ENCODE assay signal across 19 mouse cellular contexts in the genomic region with DNA sequence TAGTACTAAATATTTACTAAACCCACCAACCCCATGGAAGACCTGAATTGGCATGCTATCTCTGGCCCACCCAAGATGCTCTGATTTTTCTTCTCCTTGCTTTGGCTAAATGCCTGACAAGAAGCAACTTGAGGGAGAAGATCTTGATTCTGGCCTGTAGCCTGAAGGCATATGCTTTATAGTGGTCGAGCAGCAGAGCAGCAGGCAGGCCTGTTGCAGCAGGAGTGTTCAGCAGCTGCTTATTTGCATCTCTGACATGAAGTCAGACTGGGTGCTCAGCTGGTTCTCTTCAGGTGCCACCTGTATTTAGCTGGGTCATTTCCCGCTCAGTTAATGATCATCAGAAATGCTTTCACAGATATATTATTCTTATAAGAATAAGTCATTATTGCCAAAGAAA. TPM values are rescaled to one million over a fixed set of nuclear protein-coding genes. Genes with fewer than 3 reads are reported as not detected.
DNase-seq lines count a peak whose midpoint lies in the region; ATAC-seq lines count a peak whose summit lies in the region.
"Had no signal": no experiment of that assay in that cellular context is flagged by ENCODE, and none has a peak within 500 bp of the region (broad histone marks: within the 10 kb centered on the region; RNA-seq: fewer than 3 reads in every experiment).

No protein-coding gene starts in this region.

- no peaks in the 10 kb centered on the region for H3K36me3 ChIP-seq in hindbrain, embryonic 16.5 days (ENCODE audit: control insufficient read depth, insufficient read depth, low read length)
- H3K36me3 ChIP-seq in hindbrain, embryonic 11.5 days (ENCODE audit: control insufficient read depth, insufficient read depth, low read length) = no peaks in the 10 kb centered on the region
- no peaks in the 10 kb centered on the region for H3K36me3 ChIP-seq in midbrain, embryonic 14.5 days (ENCODE audit: control insufficient read depth, insufficient read depth, low read length)
- H3K36me3 ChIP-seq in midbrain, embryonic 16.5 days (ENCODE audit: control insufficient read depth, insufficient read depth, low read length) = no peaks in the 10 kb centered on the region
- H3K36me3 ChIP-seq in embryonic facial prominence, embryonic 11.5 days (replicated peaks; ENCODE audit: control insufficient read depth, insufficient read depth, low read depth, low read length) = no peaks in the 10 kb centered on the region
- H3K36me3 ChIP-seq: heart, embryonic 10.5 days; limb, embryonic 15.5 days had no signal

- H3K9me3 ChIP-seq in hindbrain, embryonic 16.5 days (ENCODE audit: control insufficient read depth, low read length) = no peaks in the 10 kb centered on the region
- no peaks in the 10 kb centered on the region for H3K9me3 ChIP-seq in hindbrain, embryonic 11.5 days (ENCODE audit: control insufficient read depth, low read length)
- no peaks in the 10 kb centered on the region for H3K9me3 ChIP-seq in midbrain, embryonic 14.5 days (ENCODE audit: control insufficient read depth, low read length)
- no peaks in the 10 kb centered on the region for H3K9me3 ChIP-seq in midbrain, embryonic 16.5 days (replicated peaks; ENCODE audit: control insufficient read depth, low read length, poor library complexity, severe bottlenecking)
- H3K9me3 ChIP-seq in embryonic facial prominence, embryonic 11.5 days (replicated peaks; ENCODE audit: control insufficient read depth, low read length) = no peaks in the 10 kb centered on the region
- H3K9me3 ChIP-seq: heart, embryonic 10.5 days; limb, embryonic 15.5 days had no signal

- WGBS in hindbrain, embryonic 16.5 days = 34% methylated on average over 2 of the region's 2 CpGs
- WGBS in hindbrain, embryonic 11.5 days = 51% methylated on average over 2 of the region's 2 CpGs
- 53% methylated on average over 2 of the region's 2 CpGs for WGBS in midbrain, embryonic 14.5 days
- 54% methylated on average over 2 of the region's 2 CpGs for WGBS in midbrain, embryonic 16.5 days
- WGBS in embryonic facial prominence, embryonic 11.5 days = 40% methylated on average over 2 of the region's 2 CpGs

- no peak overlapping the region for H3K27ac ChIP-seq in hindbrain, embryonic 16.5 days (ENCODE audit: low read depth, low read length)
- H3K27ac ChIP-seq in hindbrain, embryonic 11.5 days (ENCODE audit: low read depth, low read length) = no peak overlapping the region
- H3K27ac ChIP-seq in midbrain, embryonic 14.5 days (replicated peaks; ENCODE audit: low read depth, low read length) = no peak overlapping the region
- no peak overlapping the region for H3K27ac ChIP-seq in midbrain, embryonic 16.5 days (ENCODE audit: low read length)
- H3K27ac ChIP-seq in embryonic facial prominence, embryonic 11.5 days (replicated peaks; ENCODE audit: low read depth, low read length) = no peak overlapping the region
- H3K27ac ChIP-seq: heart, embryonic 10.5 days; limb, embryonic 15.5 days had no signal

- no peak overlapping the region for H3K4me2 ChIP-seq in hindbrain, embryonic 16.5 days (ENCODE audit: low read length)
- H3K4me2 ChIP-seq in hindbrain, embryonic 11.5 days (replicated peaks; ENCODE audit: low read depth, low read length) = no peak overlapping the region
- no peak overlapping the region for H3K4me2 ChIP-seq in midbrain, embryonic 14.5 days (ENCODE audit: low read length)
- no peak overlapping the region for H3K4me2 ChIP-seq in midbrain, embryonic 16.5 days (ENCODE audit: low read length)
- no peak overlapping the region for H3K4me2 ChIP-seq in embryonic facial prominence, embryonic 11.5 days (ENCODE audit: low read depth, low read length)
- H3K4me2 ChIP-seq: limb, embryonic 15.5 days had no signal

- H3K4me1 ChIP-seq in hindbrain, embryonic 16.5 days (ENCODE audit: control insufficient read depth, insufficient read depth, low read depth, low read length) = no peaks in the 10 kb centered on the region
- no peaks in the 10 kb centered on the region for H3K4me1 ChIP-seq in hindbrain, embryonic 11.5 days (replicated peaks; ENCODE audit: control insufficient read depth, insufficient read depth, low read length)
- no peaks in the 10 kb centered on the region for H3K4me1 ChIP-seq in midbrain, embryonic 14.5 days (ENCODE audit: control insufficient read depth, insufficient read depth, low read length)
- H3K4me1 ChIP-seq in midbrain, embryonic 16.5 days (ENCODE audit: control insufficient read depth, insufficient read depth, low read length) = no peaks in the 10 kb centered on the region
- no peaks in the 10 kb centered on the region for H3K4me1 ChIP-seq in embryonic facial prominence, embryonic 11.5 days (ENCODE audit: control insufficient read depth, insufficient read depth, low read length)
- H3K4me1 ChIP-seq: heart, embryonic 10.5 days; limb, embryonic 15.5 days; megakaryocyte, embryonic 14.5 days had no signal

- peak; percentile 72 for ATAC-seq in hindbrain, embryonic 16.5 days
- no peak for ATAC-seq in hindbrain, embryonic 11.5 days (ENCODE audit: low FRiP score)
- ATAC-seq in midbrain, embryonic 14.5 days (ENCODE audit: low FRiP score, low TSS enrichment) = no peak
- no peak for ATAC-seq in midbrain, embryonic 16.5 days
- ATAC-seq in embryonic facial prominence, embryonic 11.5 days (replicated peaks; ENCODE audit: insufficient number of reproducible peaks, low FRiP score, low TSS enrichment, low read depth) = no peak
- ATAC-seq: inflammation-experienced regulatory T-cells, adult 6 months; liver, postnatal 0 days; Patski had no signal

- H3K9ac ChIP-seq in hindbrain, embryonic 16.5 days (ENCODE audit: low read depth, low read length) = no peak overlapping the region
- no peak overlapping the region for H3K9ac ChIP-seq in hindbrain, embryonic 11.5 days (ENCODE audit: low read depth, low read length)
- no peak overlapping the region for H3K9ac ChIP-seq in midbrain, embryonic 14.5 days (replicated peaks; ENCODE audit: low read length)
- no peak overlapping the region for H3K9ac ChIP-seq in midbrain, embryonic 16.5 days (ENCODE audit: low read depth, low read length)
- no peak overlapping the region for H3K9ac ChIP-seq in embryonic facial prominence, embryonic 11.5 days (replicated peaks; ENCODE audit: low read length)
- H3K9ac ChIP-seq: limb, embryonic 15.5 days; liver, postnatal 0 days had no signal

- DNase-seq in hindbrain, embryonic 11.5 days (ENCODE audit: low spot score) = no peak
- peak; percentile 3 for DNase-seq in midbrain, embryonic 14.5 days
- DNase-seq in embryonic facial prominence, embryonic 11.5 days (ENCODE audit: low spot score) = peak; percentile 12
- peak; percentile 7 for DNase-seq in mesoderm, embryonic 11.5 days (ENCODE audit: low read depth, low spot score)
- DNase-seq in thymus, postnatal 10 days (ENCODE audit: low spot score in 2 of 2) = no peak
- DNase-seq: adrenal gland, postnatal 25 days; cerebellum, adult 9-10 months; heart, postnatal 14 days; kidney, adult 9 months; liver, postnatal 0 days; thymus, adult 18-20 months had no signal

- no peaks in the 10 kb centered on the region for H3K27me3 ChIP-seq in hindbrain, embryonic 16.5 days (replicated peaks; ENCODE audit: control insufficient read depth, insufficient read depth, low read length)
- no peaks in the 10 kb centered on the region for H3K27me3 ChIP-seq in hindbrain, embryonic 11.5 days (ENCODE audit: control insufficient read depth, insufficient read depth, low read length)
- H3K27me3 ChIP-seq in midbrain, embryonic 14.5 days (ENCODE audit: control insufficient read depth, insufficient read depth, low read length) = no peaks in the 10 kb centered on the region
- H3K27me3 ChIP-seq in midbrain, embryonic 16.5 days (ENCODE audit: control insufficient read depth, insufficient read depth, low read depth, low read length) = no peaks in the 10 kb centered on the region
- no peaks in the 10 kb centered on the region for H3K27me3 ChIP-seq in embryonic facial prominence, embryonic 11.5 days (ENCODE audit: control insufficient read depth, insufficient read depth, low read length)
- H3K27me3 ChIP-seq: limb, embryonic 15.5 days; megakaryocyte, embryonic 14.5 days; Patski had no signal

- no peak overlapping the region for H3K4me3 ChIP-seq in hindbrain, embryonic 16.5 days (ENCODE audit: low read length)
- H3K4me3 ChIP-seq in hindbrain, embryonic 11.5 days (ENCODE audit: low read depth, low read length) = no peak overlapping the region
- no peak overlapping the region for H3K4me3 ChIP-seq in midbrain, embryonic 14.5 days (replicated peaks; ENCODE audit: low read depth, low read length)
- no peak overlapping the region for H3K4me3 ChIP-seq in midbrain, embryonic 16.5 days (ENCODE audit: low read depth, low read length)
- H3K4me3 ChIP-seq in embryonic facial prominence, embryonic 11.5 days (ENCODE audit: low read depth, low read length) = no peak overlapping the region
- H3K4me3 ChIP-seq: erythroblast, embryonic 14.5 days; heart, embryonic 10.5 days; limb, embryonic 15.5 days; megakaryocyte, embryonic 14.5 days had no signal

RNA-seq across cellular contexts. Expression of gene Gm11232, which starts 30.2 kb away (rescaled TPM):
- 0.09 TPM in 1 of 2 replicates, not detected in the other for polyA plus RNA-seq in hindbrain, embryonic 16.5 days (2015; fragmentation: Nextera tagmentation; extraction: Ambion mirVana)
- polyA plus RNA-seq in hindbrain, embryonic 11.5 days (2014; fragmentation: Nextera tagmentation; extraction: Ambion mirVana) = not detected in 2 replicates
- not detected in 2 replicates for polyA plus RNA-seq in midbrain, embryonic 14.5 days (2014; fragmentation: Nextera tagmentation; extraction: Ambion mirVana)
- polyA plus RNA-seq in midbrain, embryonic 16.5 days (2015; fragmentation: Nextera tagmentation; extraction: Ambion mirVana) = not detected in 2 replicates
- 0.13 TPM in 1 of 2 replicates, not detected in the other for polyA plus RNA-seq in embryonic facial prominence, embryonic 11.5 days (2014; fragmentation: Nextera tagmentation; extraction: Ambion mirVana)
- polyA plus RNA-seq: erythroblast, embryonic 14.5 days; inflammation-experienced regulatory T-cells, adult 6 months; limb, embryonic 15.5 days; liver, postnatal 0 days; Patski had no signal

Comparison
In these comparisons a context has a peak if more than half of its experiments do, and no peak if none do; other contexts are left out.
1. DNase-seq: peak in midbrain, embryonic 14.5 days (single experiment), embryonic facial prominence, embryonic 11.5 days (single experiment) and mesoderm, embryonic 11.5 days (single experiment); none in hindbrain, embryonic 11.5 days (single experiment) and thymus, postnatal 10 days (0 of 2).